Comparison of ENCODE assay signal across 9 mouse cellular contexts in genomic region chr12:79097106-79097752, GRCm38 (mm10). TPM values are rescaled to one million over a fixed set of nuclear protein-coding genes. Genes with fewer than 3 reads are reported as not detected.
DNase-seq lines count a peak whose midpoint lies in the region; ATAC-seq and TF ChIP-seq lines count a peak whose summit lies in the region.
"Had no signal": no experiment of that assay in that cellular context is flagged by ENCODE, and none has a peak within 500 bp of the region (broad histone marks: within the 10 kb centered on the region; RNA-seq: fewer than 3 reads in every experiment).

No protein-coding gene starts in this region.

- H3K4me3 ChIP-seq in kidney, embryonic 14.5 days (ENCODE audit: low read length), result no peak overlapping the region
- no peak overlapping the region for H3K4me3 ChIP-seq in ES-Bruce4 (ENCODE audit: low read depth, low read length)
- H3K4me3 ChIP-seq in intestine, embryonic 16.5 days (ENCODE audit: low read length), result no peak overlapping the region
- H3K4me3 ChIP-seq: liver, embryonic 13.5 days had no signal

- no peaks in the 10 kb centered on the region for H3K4me1 ChIP-seq in kidney, embryonic 14.5 days (ENCODE audit: control insufficient read depth, insufficient read depth, low read length)
- H3K4me1 ChIP-seq in ES-Bruce4 (ENCODE audit: control insufficient read depth, insufficient read depth, low read length), result no peaks in the 10 kb centered on the region
- H3K4me1 ChIP-seq in intestine, embryonic 16.5 days (ENCODE audit: control insufficient read depth, insufficient read depth, low read length), result no peaks in the 10 kb centered on the region
- H3K4me1 ChIP-seq: liver, embryonic 13.5 days had no signal

- H3K27ac ChIP-seq in kidney, embryonic 14.5 days (ENCODE audit: low read depth, low read length), result no peak overlapping the region
- no peak overlapping the region for H3K27ac ChIP-seq in ES-Bruce4 (ENCODE audit: insufficient read depth, low read length)
- H3K27ac ChIP-seq in intestine, embryonic 16.5 days (ENCODE audit: low read length), result no peak overlapping the region
- H3K27ac ChIP-seq: liver, embryonic 13.5 days had no signal

- no peak overlapping the region for H3K9ac ChIP-seq in kidney, embryonic 14.5 days (ENCODE audit: low read depth, low read length)
- H3K9ac ChIP-seq in ES-Bruce4 (ENCODE audit: low read depth, poor library complexity, severe bottlenecking), result no peak overlapping the region
- H3K9ac ChIP-seq in intestine, embryonic 16.5 days (ENCODE audit: low read depth, low read length), result no peak overlapping the region
- H3K9ac ChIP-seq: liver, embryonic 13.5 days had no signal

- no peak for TF ChIP-seq POLR2A in ES-Bruce4 (IDR thresholded peaks at IDR 0.05; ENCODE audit: insufficient read depth, low read length)

- TF ChIP-seq CTCF in ES-Bruce4 (IDR thresholded peaks at IDR 0.05; ENCODE audit: low read depth, low read length), result peak; percentile 14

- no peak for TF ChIP-seq EP300 in ES-Bruce4 (IDR thresholded peaks at IDR 0.05; ENCODE audit: insufficient read depth, low read depth, low read length)

- no peaks in the 10 kb centered on the region for H3K36me3 ChIP-seq in kidney, embryonic 14.5 days (ENCODE audit: control insufficient read depth, insufficient read depth, low read length)
- no peaks in the 10 kb centered on the region for H3K36me3 ChIP-seq in ES-Bruce4 (ENCODE audit: control insufficient read depth, insufficient read depth, low read length, poor library complexity, severe bottlenecking)
- H3K36me3 ChIP-seq in intestine, embryonic 16.5 days (ENCODE audit: control insufficient read depth, insufficient read depth, low read length), result no peaks in the 10 kb centered on the region
- H3K36me3 ChIP-seq: liver, embryonic 13.5 days had no signal

- 69% methylated on average over 3 of the region's 3 CpGs for WGBS in kidney, embryonic 14.5 days
- WGBS in intestine, embryonic 16.5 days, result 42% methylated on average over 3 of the region's 3 CpGs

- no peaks in the 10 kb centered on the region for H3K9me3 ChIP-seq in kidney, embryonic 14.5 days (ENCODE audit: control insufficient read depth, low read length)
- no peaks in the 10 kb centered on the region for H3K9me3 ChIP-seq in ES-Bruce4 (replicated peaks; ENCODE audit: control insufficient read depth, insufficient read depth, low read length, poor library complexity, severe bottlenecking)
- H3K9me3 ChIP-seq in intestine, embryonic 16.5 days (ENCODE audit: control insufficient read depth, low read length), result no peaks in the 10 kb centered on the region
- H3K9me3 ChIP-seq: liver, embryonic 13.5 days had no signal

- DNase-seq in kidney, adult 9 months, result peak; percentile 42
- DNase-seq in B cell, adult 2 months, result peak; percentile 66 to 74
- DNase-seq in cerebellum, adult 9-10 months, result peak; percentile 63
- no peak for DNase-seq in adrenal gland, adult 2 months
- DNase-seq: liver, embryonic 13.5 days had no signal

- H3K4me2 ChIP-seq in kidney, embryonic 14.5 days (replicated peaks; ENCODE audit: low read depth, low read length), result no peak overlapping the region
- no peak overlapping the region for H3K4me2 ChIP-seq in intestine, embryonic 16.5 days (ENCODE audit: low read depth, low read length)
- H3K4me2 ChIP-seq: liver, embryonic 13.5 days had no signal

- no peaks in the 10 kb centered on the region for H3K27me3 ChIP-seq in kidney, embryonic 14.5 days (ENCODE audit: control insufficient read depth, insufficient read depth, low read length)
- H3K27me3 ChIP-seq in ES-Bruce4 (ENCODE audit: control insufficient read depth, insufficient read depth, low read length, poor library complexity, severe bottlenecking), result no peaks in the 10 kb centered on the region
- H3K27me3 ChIP-seq in intestine, embryonic 16.5 days (replicated peaks; ENCODE audit: control insufficient read depth, insufficient read depth, low read length), result no peaks in the 10 kb centered on the region

- no peak for ATAC-seq in kidney, embryonic 14.5 days (ENCODE audit: low FRiP score, low TSS enrichment)
- ATAC-seq in intestine, embryonic 16.5 days, result 0 out of 2 replicates have a peak, but pooled peaks have one; percentile 34
- peak; percentile 57; the same call in 1 of the 2 replicates for ATAC-seq in neutrophil, adult 5-6 weeks (ENCODE audit: extremely low read depth, insufficient number of reproducible peaks, low FRiP score, poor library complexity, severe bottlenecking)

RNA-seq across cellular contexts. Expression of gene Pigh, which starts 7.8 kb away (rescaled TPM):
- 27.1 and 36.4 TPM in 2 replicates for polyA plus RNA-seq in kidney, embryonic 14.5 days (2014; fragmentation: Nextera tagmentation; extraction: Ambion mirVana)
- polyA plus RNA-seq in ES-Bruce4 (2011; ENCODE audit: insufficient read depth, insufficient read length, low read depth, missing spikeins), result 12.9 and 13.5 TPM in 2 replicates
- polyA plus RNA-seq in intestine, embryonic 16.5 days (2015; fragmentation: Nextera tagmentation; extraction: Ambion mirVana), result 26.2 and 27.6 TPM in 2 replicates
- total RNA-seq in neutrophil, adult 5-6 weeks (2017), result 6.1 and 9.7 TPM in 2 replicates
- 10 to 100 TPM; 10.5 to 12.6 TPM for total RNA-seq in adrenal gland, adult 2 months (2021)
- polyA plus RNA-seq in adrenal gland, adult 2 months (2012; rRNA removed), result 16.7 and 17.5 TPM in 2 replicates

RNA-seq across cellular contexts. Expression of gene Arg2, which starts 33.3 kb away (rescaled TPM):
- 17.5 and 18.0 TPM in 2 replicates for polyA plus RNA-seq in kidney, embryonic 14.5 days (2014; fragmentation: Nextera tagmentation; extraction: Ambion mirVana)
- not detected in 2 replicates for polyA plus RNA-seq in ES-Bruce4 (2011; ENCODE audit: insufficient read depth, insufficient read length, low read depth, missing spikeins)
- polyA plus RNA-seq in intestine, embryonic 16.5 days (2015; fragmentation: Nextera tagmentation; extraction: Ambion mirVana), result 0.75 and 0.82 TPM in 2 replicates
- 151 and 165 TPM in 2 replicates for total RNA-seq in neutrophil, adult 5-6 weeks (2017)
- under 1 TPM; 0.26 to 0.41 TPM for total RNA-seq in adrenal gland, adult 2 months (2021)
- not detected in 2 replicates for polyA plus RNA-seq in adrenal gland, adult 2 months (2012; rRNA removed)

Comparison
In these comparisons a context has a peak if more than half of its experiments do, and no peak if none do; other contexts are left out.
1. RNA of gene Arg2, which starts 33.3 kb away (polyA plus RNA-seq): 17.5 to 18.0 TPM in kidney, embryonic 14.5 days; 0.75 to 0.82 TPM in intestine, embryonic 16.5 days, not detected in ES-Bruce4 and not detected in adrenal gland, adult 2 months; every median in the first group is over 10 times any median in the second.